Mouse (Mus musculus) kidney, adult 2 months (tissue): ENCODE data around the gene Tmem74b. TPM values are rescaled to one million over a fixed set of nuclear protein-coding genes. Genes with fewer than 3 reads are reported as not detected.

Source experiments
- DNase-seq: peaks from one replicate; pipeline ENCODE4 v3.0.0; 2021
- H3K27ac ChIP-seq: fragments of 200-500 bp; 2 replicates; pipeline ENCODE4 v1.5.1; 2012; ENCODE audit warnings: low read depth, low read length, control low read depth, inconsistent platforms; ENCODE audit not compliant: insufficient read depth
- H3K27me3 ChIP-seq: fragments of 200-500 bp; replicated peaks from 2 replicates; pipeline ENCODE4 v1.6.1; 2012; ENCODE audit warnings: mild to moderate bottlenecking, moderate library complexity, low read length, inconsistent platforms; ENCODE audit not compliant: control insufficient read depth, insufficient read depth
- H3K36me3 ChIP-seq: fragments of 200-500 bp; 2 replicates; pipeline ENCODE4 v1.6.1; 2012; ENCODE audit warnings: mild to moderate bottlenecking, moderate library complexity, low read length, inconsistent platforms; ENCODE audit not compliant: control insufficient read depth, insufficient read depth
- H3K4me1 ChIP-seq: fragments of 200-500 bp; 2 replicates; pipeline ENCODE4 v1.6.1; 2011; ENCODE audit warnings: low read length; ENCODE audit not compliant: control insufficient read depth, insufficient read depth
- H3K4me3 ChIP-seq: fragments of 200-500 bp; 2 replicates; pipeline ENCODE4 v1.5.1; 2011; ENCODE audit warnings: mild to moderate bottlenecking, low read depth, low read length, control low read depth; ENCODE audit not compliant: insufficient read depth
- CTCF ChIP-seq: fragments of 200-500 bp; conservative IDR thresholded peaks from 2 replicates; pipeline ENCODE4 v1.5.1; 2011; ENCODE audit warnings: low read depth, mild to moderate bottlenecking, control low read depth, low read length, moderate library complexity, mixed read lengths; ENCODE audit not compliant: insufficient read depth, insufficient read length
- POLR2A ChIP-seq: fragments of 200-500 bp; IDR thresholded peaks from one replicate; pipeline ENCODE4 v1.6.1; 2011; ENCODE audit warnings: low read depth, low read length, control low read depth
- WGBS: fragments of 180-500 bp; shearing (Covaris S2); methylation state at CpG from one replicate; pipeline ENCODE4 v1.1.7; 2018; 5-methylcytosine and 5-hydroxymethylcytosine counted together
- polyA plus RNA-seq: library from polyadenylated mRNA; depleted of rRNA; stranded (reverse); fragments of >200 nt; gene quantifications from 2 replicates; pipeline ENCODE4 v1.2.3, GENCODE M21; 2012

The Tmem74b gene
- polyA plus RNA-seq, 1 experiment: 0.45 TPM

- Histone ChIP-seq H3K4me1 (no peaks in the 10 kb centered on the region), H3K36me3 (no peaks in the 10 kb centered on the region), H3K4me3 (no peak overlapping the region), H3K27ac (no peak overlapping the region), H3K27me3 (no peaks in the 10 kb centered on the region; the same call in 1 of the 2 replicates)
- DNase-seq: peak; percentile 17
- no peak for TF ChIP-seq POLR2A
- peak; percentile 60 for TF ChIP-seq CTCF
- WGBS: 57% methylated on average over 3 of the region's 3 CpGs
Observed at GRCm38 (mm10) chr2:151682357-151682756, 19.5 kb upstream of the Tmem74b start.

- Histone ChIP-seq H3K4me3 (no peak overlapping the region), H3K4me1 (no peaks in the 10 kb centered on the region), H3K27me3 (no peaks in the 10 kb centered on the region; the same call in 1 of the 2 replicates), H3K36me3 (no peaks in the 10 kb centered on the region), H3K27ac (no peak overlapping the region)
- no peak for DNase-seq
- WGBS: 84% methylated on average over 4 of the region's 4 CpGs
- no peak for TF ChIP-seq POLR2A
- no peak for TF ChIP-seq CTCF
Observed at GRCm38 (mm10) chr2:151682976-151683375, 18.8 kb upstream of the Tmem74b start.

- Histone ChIP-seq H3K27me3 (no peaks in the 10 kb centered on the region; the same call in 1 of the 2 replicates), H3K4me3 (peak overlapping the region; percentile 29), H3K4me1 (no peaks in the 10 kb centered on the region), H3K36me3 (no peaks in the 10 kb centered on the region), H3K27ac (no peak overlapping the region)
- WGBS: under 1% methylated on average over 96 of the region's 97 CpGs
- TF ChIP-seq POLR2A (no peak), CTCF (no peak)
- peak; percentile 36 for DNase-seq
Observed at GRCm38 (mm10) chr2:151702146-151702850, 490 bp downstream of the Tmem74b start.

- no peak for DNase-seq
- no peaks in the 10 kb centered on the region; the same call in 1 of the 2 replicates for H3K27me3 ChIP-seq
- no peaks in the 10 kb centered on the region for H3K4me1 ChIP-seq
- WGBS: 1% methylated on average over 15 of the region's 17 CpGs
- H3K36me3 ChIP-seq: no peaks in the 10 kb centered on the region
- TF ChIP-seq POLR2A: no peak
- TF ChIP-seq CTCF: no peak
- H3K4me3 ChIP-seq: peak overlapping the region; percentile 29; the same call in 1 of the 2 replicates
- no peak overlapping the region for H3K27ac ChIP-seq
Observed at GRCm38 (mm10) chr2:151702851-151703190, 1.0 kb downstream of the Tmem74b start.

GRCm38 (mm10) chr2:151712647-151713046 is 10.8 kb downstream of the Tmem74b start:
- DNase-seq: peak; percentile 4
- TF ChIP-seq CTCF: no peak
- TF ChIP-seq POLR2A: no peak
- Histone ChIP-seq H3K36me3 (peaks cover 2% of the 10 kb centered on the region), H3K4me3 (no peak overlapping the region), H3K27me3 (no peaks in the 10 kb centered on the region), H3K4me1 (no peaks in the 10 kb centered on the region), H3K27ac (no peak overlapping the region)
- 28% methylated on average over 3 of the region's 3 CpGs for WGBS

- no peaks in the 10 kb centered on the region for H3K27me3 ChIP-seq
- peaks cover 8% of the 10 kb centered on the region for H3K36me3 ChIP-seq
- no peak overlapping the region for H3K4me3 ChIP-seq
- no peak for DNase-seq
- WGBS: 90% methylated on average over 4 of the region's 4 CpGs
- TF ChIP-seq POLR2A: no peak
- TF ChIP-seq CTCF: no peak
- no peaks in the 10 kb centered on the region for H3K4me1 ChIP-seq
- no peak overlapping the region for H3K27ac ChIP-seq
Observed at GRCm38 (mm10) chr2:151715526-151715925, 13.7 kb downstream of the Tmem74b start.

- no peaks in the 10 kb centered on the region for H3K4me1 ChIP-seq
- H3K4me3 ChIP-seq: no peak overlapping the region
- H3K27me3 ChIP-seq: no peaks in the 10 kb centered on the region
- no peak overlapping the region for H3K27ac ChIP-seq
- no peak for DNase-seq
- no peak for TF ChIP-seq CTCF
- no peak for TF ChIP-seq POLR2A
- H3K36me3 ChIP-seq: peaks cover 9% of the 10 kb centered on the region
- WGBS: 74% methylated on average over 2 of the region's 2 CpGs
Observed at GRCm38 (mm10) chr2:151716318-151717055, 14.7 kb downstream of the Tmem74b start.
